Mouse (Mus musculus) intestine, postnatal 0 days (tissue): ENCODE measurements at regions not wholly inside any gene's neighbourhood (a gene's known extent, or its start where the extent isn't known, plus 50 kb on each side); places are given as distances from the start of the nearest gene placed in this dataset.

Experiments
- ATAC-seq: fragments of 200-750 bp; cut with Nextera tagmentation; 2 replicates; pipeline ENCODE4 v1.8.0; 2017; ENCODE audit warnings: mild to moderate bottlenecking, moderate TSS enrichment, moderate library complexity
- H3K27ac ChIP-seq: fragments of 300-500 bp; sonication (generic); 2 replicates; pipeline ENCODE4 v1.5.1; 2014; ENCODE audit warnings: mild to moderate bottlenecking, low read depth, low read length, moderate library complexity
- H3K27me3 ChIP-seq: fragments of 300-500 bp; sonication (generic); replicated peaks from 2 replicates; pipeline ENCODE4 v1.6.1; 2014; ENCODE audit warnings: low read length, mixed read lengths; ENCODE audit not compliant: control insufficient read depth, insufficient read depth
- H3K36me3 ChIP-seq: fragments of 300-500 bp; sonication (generic); 2 replicates; pipeline ENCODE4 v1.6.1; 2014; ENCODE audit warnings: mild to moderate bottlenecking, moderate library complexity; ENCODE audit not compliant: control insufficient read depth, insufficient read depth
- H3K4me1 ChIP-seq: fragments of 300-500 bp; sonication (generic); replicated peaks from 2 replicates; pipeline ENCODE4 v1.6.1; 2014; ENCODE audit warnings: antibody characterized with exemption, low read length, mixed read lengths; ENCODE audit not compliant: control insufficient read depth, insufficient read depth
- H3K4me2 ChIP-seq: fragments of 300-500 bp; sonication (generic); replicated peaks from 2 replicates; pipeline ENCODE4 v1.6.1; 2014; ENCODE audit warnings: low read depth, mild to moderate bottlenecking, moderate library complexity
- H3K4me3 ChIP-seq: fragments of 300-500 bp; sonication (generic); 2 replicates; pipeline ENCODE4 v1.5.1; 2014; ENCODE audit warnings: low read depth, low read length
- H3K9ac ChIP-seq: fragments of 300-500 bp; sonication (generic); 2 replicates; pipeline ENCODE4 v1.6.1; 2014; ENCODE audit warnings: mild to moderate bottlenecking, low read depth, low read length
- H3K9me3 ChIP-seq: fragments of 300-500 bp; sonication (generic); 2 replicates; pipeline ENCODE4 v1.6.1; 2016; ENCODE audit warnings: mixed run types; ENCODE audit not compliant: control insufficient read depth
- CTCF ChIP-seq: sonication (generic); IDR thresholded peaks from 2 replicates; pipeline ENCODE4 v1.5.1; 2016; ENCODE audit warnings: low read depth, mild to moderate bottlenecking, control low read depth, antibody characterized with exemption, moderate library complexity
- WGBS: fragments of 180-500 bp; shearing (Covaris S2); extraction: QIAGEN DNeasy Blood & Tissue Kit; methylation state at CpG from one replicate; pipeline ENCODE4 v1.1.7; 2014; 5-methylcytosine and 5-hydroxymethylcytosine counted together

DNA sequence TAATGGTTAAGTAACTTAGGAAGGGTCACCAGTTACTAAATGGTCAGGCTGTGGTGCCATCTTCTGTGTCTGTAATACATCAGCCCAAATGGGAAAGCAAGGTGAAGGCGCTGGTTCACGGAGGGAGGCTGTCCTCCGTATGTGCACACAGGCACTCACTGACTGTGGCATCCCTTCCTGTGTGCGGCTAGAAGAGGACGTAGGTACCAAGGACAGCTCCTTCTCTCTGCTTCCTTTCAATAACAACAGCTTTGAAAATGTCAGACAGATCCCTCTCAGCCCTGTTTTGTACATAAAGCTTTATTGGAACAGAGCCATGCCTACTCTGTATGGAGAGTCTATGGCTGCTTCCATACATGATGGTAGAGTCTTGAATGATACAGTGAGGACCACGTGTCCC, 57.7 kb upstream of the Nfasc start:
- Histone ChIP-seq H3K4me2 (no peak overlapping the region), H3K4me3 (no peak overlapping the region), H3K4me1 (no peaks in the 10 kb centered on the region), H3K27me3 (peaks cover 13% of the 10 kb centered on the region; the same call in 1 of the 2 replicates), H3K36me3 (no peaks in the 10 kb centered on the region), H3K9ac (no peak overlapping the region), H3K9me3 (no peaks in the 10 kb centered on the region), H3K27ac (no peak overlapping the region)
- WGBS, result 3% methylated on average over 6 of the region's 6 CpGs
- ATAC-seq, result no peak
- no peak for TF ChIP-seq CTCF

DNA sequence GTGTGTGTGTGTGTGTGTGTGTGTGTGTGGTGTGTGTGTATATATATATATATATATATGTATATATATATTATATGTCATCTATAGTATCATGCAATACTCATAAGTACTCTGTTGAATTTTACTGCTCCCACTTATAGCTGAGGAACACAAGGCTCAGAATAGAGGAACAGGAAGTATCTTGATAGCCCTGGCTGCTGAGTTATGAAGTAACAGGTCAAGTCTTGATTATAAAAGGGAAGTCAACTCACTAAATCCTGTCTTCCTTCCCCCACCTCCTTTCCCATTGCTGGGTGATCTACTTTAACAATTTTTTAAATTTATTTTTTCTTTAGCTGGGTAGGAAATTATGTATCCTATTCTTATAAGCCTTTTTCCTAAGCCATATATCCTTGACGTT, 52.9 kb upstream of the Nfasc start:
- no peak overlapping the region for H3K4me2 ChIP-seq
- ATAC-seq, result no peak
- 81% methylated on average over 1 of the region's 1 CpGs for WGBS
- TF ChIP-seq CTCF, result no peak
- no peaks in the 10 kb centered on the region for H3K36me3 ChIP-seq
- peaks cover 8% of the 10 kb centered on the region; the same call in 1 of the 2 replicates for H3K27me3 ChIP-seq
- H3K9me3 ChIP-seq, result no peaks in the 10 kb centered on the region
- no peak overlapping the region for H3K4me3 ChIP-seq
- no peak overlapping the region for H3K9ac ChIP-seq
- no peak overlapping the region for H3K27ac ChIP-seq
- H3K4me1 ChIP-seq, result no peaks in the 10 kb centered on the region
